Mouse (Mus musculus) thymus, adult 2 months (tissue): ENCODE data around the gene Fgf14.

Experiments
- CTCF ChIP-seq: fragments of 200-500 bp; IDR thresholded peaks from 2 replicates; pipeline ENCODE4 v1.5.1; 2012; ENCODE audit warnings: mild to moderate bottlenecking, control low read depth, low read length, moderate library complexity, borderline replicate concordance; ENCODE audit not compliant: control insufficient read depth, poor library complexity, insufficient read depth; ENCODE audit errors: extremely low read depth
- POLR2A ChIP-seq: fragments of 200-500 bp; IDR thresholded peaks from 2 replicates; pipeline ENCODE4 v1.6.1; 2012; ENCODE audit warnings: mild to moderate bottlenecking, low read length, control low read depth, moderate library complexity; ENCODE audit not compliant: control insufficient read depth, poor library complexity, insufficient read depth; ENCODE audit errors: extremely low read depth

DNA sequence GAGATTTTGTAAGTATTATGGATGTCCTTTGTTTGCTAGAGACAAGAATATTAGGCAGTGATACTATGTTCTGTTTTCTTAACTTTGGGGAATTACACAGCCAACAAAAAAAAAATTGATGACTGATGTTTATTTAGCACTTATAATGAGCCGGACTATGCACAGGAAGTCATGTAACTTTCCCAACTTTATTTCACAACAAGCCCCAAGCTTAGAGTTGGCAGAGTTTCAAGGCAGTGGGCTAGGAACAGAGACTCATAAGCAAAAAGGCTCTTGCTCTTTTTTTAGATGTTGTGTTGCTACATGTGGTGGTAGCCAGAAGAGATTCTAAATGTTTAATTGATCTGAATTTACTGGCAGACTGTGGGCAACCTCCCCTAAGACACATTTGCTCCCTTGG, 191.7 kb downstream of the Fgf14 start:
- TF ChIP-seq POLR2A: no peak
- TF ChIP-seq CTCF: no peak
